Mouse (Mus musculus): ENCODE measurements around the gene Blm. TPM values are rescaled to one million over a fixed set of nuclear protein-coding genes. Genes with fewer than 3 reads are reported as not detected.
A peak's percentile ranks its signal among the peaks of the same experiment; 100 is the strongest.

The Blm gene
- polyA plus RNA-seq, 1 experiment from 2014 or later: 18.5 TPM

GRCm38 (mm10) chr7:80558101-80558500, 23.2 kb upstream of the Blm start:
- H3K4me1 ChIP-seq: peaks cover 10% of the 10 kb centered on the region; the same call in 1 of the 2 replicates
- no peak overlapping the region for H3K4me3 ChIP-seq (replicated peaks)
- no peak overlapping the region for H3K27ac ChIP-seq
- 51% methylated on average over 8 of the region's 8 CpGs for WGBS
- no peak overlapping the region for H3K9ac ChIP-seq
- no peaks in the 10 kb centered on the region for H3K9me3 ChIP-seq
- no peaks in the 10 kb centered on the region for H3K27me3 ChIP-seq (replicated peaks)
- ATAC-seq (ENCODE audit: insufficient read depth, low FRiP score, low read depth): no peak
- H3K36me3 ChIP-seq: no peaks in the 10 kb centered on the region
- no peak overlapping the region for H3K4me2 ChIP-seq

DNA sequence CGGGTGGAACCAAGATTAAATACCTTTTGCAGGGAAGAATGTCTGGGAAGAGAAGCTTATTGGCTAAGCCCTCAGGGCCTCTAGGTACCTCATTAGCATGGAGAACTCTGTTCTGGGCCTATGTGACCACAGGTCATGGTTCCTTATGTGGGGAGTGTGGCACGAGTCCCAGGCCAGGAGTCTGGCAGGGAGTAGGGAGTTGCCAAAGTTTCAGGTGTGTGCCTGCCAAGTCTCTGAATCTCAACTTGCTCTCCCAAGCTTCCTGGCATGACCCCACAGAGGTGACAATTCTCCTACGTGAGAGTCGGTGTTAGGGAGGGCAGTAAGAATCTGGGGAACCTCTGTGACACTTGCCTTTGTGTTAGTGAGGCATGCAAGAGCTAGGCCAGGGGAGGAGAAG, 22.2 kb upstream of the Blm start:
- H3K4me2 ChIP-seq: no peak overlapping the region
- H3K9ac ChIP-seq: no peak overlapping the region
- H3K27ac ChIP-seq: no peak overlapping the region
- H3K9me3 ChIP-seq: no peaks in the 10 kb centered on the region
- H3K36me3 ChIP-seq: no peaks in the 10 kb centered on the region
- H3K4me1 ChIP-seq: peaks cover 10% of the 10 kb centered on the region; the same call in 1 of the 2 replicates
- 86% methylated on average over 4 of the region's 4 CpGs for WGBS
- H3K27me3 ChIP-seq (replicated peaks): no peaks in the 10 kb centered on the region
- ATAC-seq (ENCODE audit: insufficient read depth, low FRiP score, low read depth): no peak
- no peak overlapping the region for H3K4me3 ChIP-seq (replicated peaks)

GRCm38 (mm10) chr7:80556166-80556565, 21.2 kb upstream of the Blm start:
- H3K36me3 ChIP-seq: no peaks in the 10 kb centered on the region
- ATAC-seq (ENCODE audit: insufficient read depth, low FRiP score, low read depth): 0 out of 2 replicates have a peak, but pooled peaks have one; percentile 21
- no peaks in the 10 kb centered on the region for H3K27me3 ChIP-seq (replicated peaks)
- H3K4me1 ChIP-seq: peaks cover 10% of the 10 kb centered on the region; the same call in 1 of the 2 replicates
- no peak overlapping the region for H3K4me2 ChIP-seq
- H3K9ac ChIP-seq: no peak overlapping the region
- no peak overlapping the region for H3K27ac ChIP-seq
- H3K9me3 ChIP-seq: no peaks in the 10 kb centered on the region
- 68% methylated on average over 3 of the region's 3 CpGs for WGBS
- H3K4me3 ChIP-seq (replicated peaks): no peak overlapping the region

DNA sequence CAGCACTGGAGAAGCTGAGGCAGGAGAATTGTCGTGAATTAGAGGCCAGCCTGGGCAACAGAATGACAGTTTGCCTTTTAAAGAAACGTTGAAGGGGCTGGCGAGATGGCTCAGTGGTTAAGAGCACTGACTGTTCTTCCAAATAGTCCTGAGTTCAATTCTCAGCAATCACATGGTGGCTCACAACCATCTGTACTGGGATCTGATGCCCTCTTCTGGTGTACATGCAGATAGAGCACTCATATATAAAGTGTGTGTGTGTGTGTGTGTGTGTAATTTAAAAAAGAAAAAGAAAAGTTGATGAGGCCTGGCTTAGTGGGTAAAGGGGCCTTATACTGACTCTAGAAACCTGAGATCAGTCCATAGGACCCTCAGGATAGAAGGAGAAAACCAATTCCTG, 20.2 kb upstream of the Blm start:
- no peak overlapping the region for H3K9ac ChIP-seq

DNA sequence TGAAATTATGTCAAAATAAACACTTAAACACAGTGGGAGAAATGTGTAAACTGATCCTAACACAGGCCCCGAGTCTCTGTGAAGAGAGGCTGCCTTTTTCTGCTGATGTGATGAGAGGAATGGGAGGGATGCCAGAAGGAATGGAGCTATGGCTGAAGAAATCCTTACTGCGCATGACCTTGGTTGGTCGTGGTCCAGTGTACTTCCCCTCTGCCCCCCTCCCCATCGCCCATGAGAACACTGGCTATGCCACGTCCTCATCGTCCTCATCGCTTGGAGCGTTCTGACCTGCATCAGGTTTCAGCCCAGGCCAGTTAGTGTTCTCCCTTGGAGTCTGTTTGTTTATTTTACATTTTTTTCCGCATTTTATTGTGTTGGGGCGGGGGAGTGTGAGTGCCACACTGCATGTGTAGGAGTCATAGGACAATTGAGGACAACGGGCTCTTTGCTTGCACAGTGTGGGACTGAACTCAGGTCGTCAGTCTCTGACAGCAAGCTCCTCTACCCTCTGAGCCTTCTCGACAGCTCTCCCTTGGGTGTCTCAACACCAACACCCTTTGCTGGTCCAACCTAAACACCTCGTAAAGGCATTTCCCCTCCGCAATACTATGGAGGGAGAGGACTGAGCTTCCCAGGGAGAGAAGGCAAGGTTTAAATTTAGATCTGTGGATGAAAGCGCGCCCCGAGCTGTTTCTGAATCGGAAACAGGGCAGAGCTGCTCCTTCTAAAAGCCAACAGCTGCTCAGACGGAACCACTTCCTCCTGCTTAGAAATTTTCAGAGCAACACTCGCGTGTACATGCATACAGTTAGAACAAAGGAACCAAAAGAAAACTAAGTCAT, 19.5 kb upstream of the Blm start:
- Histone ChIP-seq H3K9me3 (no peaks in the 10 kb centered on the region), H3K36me3 (no peaks in the 10 kb centered on the region), H3K27ac (peak overlapping the region; percentile 80), H3K27me3 (replicated peaks) (no peaks in the 10 kb centered on the region), H3K4me1 (peaks cover 10% of the 10 kb centered on the region; the same call in 1 of the 2 replicates), H3K9ac (no peak overlapping the region), H3K4me2 (no peak overlapping the region; the same call in 1 of the 2 replicates), H3K4me3 (replicated peaks) (no peak overlapping the region)
- ATAC-seq (ENCODE audit: insufficient read depth, low FRiP score, low read depth): no peak
- WGBS: 51% methylated on average over 22 of the region's 22 CpGs

More for the DNA sequence above, 20.2 kb upstream of the Blm start:
- H3K4me2 ChIP-seq: no peak overlapping the region
- no peaks in the 10 kb centered on the region for H3K27me3 ChIP-seq (replicated peaks)
- H3K4me1 ChIP-seq: peaks cover 10% of the 10 kb centered on the region; the same call in 1 of the 2 replicates
- H3K4me3 ChIP-seq (replicated peaks): no peak overlapping the region
- 76% methylated on average over 3 of the region's 3 CpGs for WGBS
- ATAC-seq (ENCODE audit: insufficient read depth, low FRiP score, low read depth): no peak
- H3K9me3 ChIP-seq: no peaks in the 10 kb centered on the region
- H3K27ac ChIP-seq: peak overlapping the region; percentile 80
- H3K36me3 ChIP-seq: no peaks in the 10 kb centered on the region

DNA sequence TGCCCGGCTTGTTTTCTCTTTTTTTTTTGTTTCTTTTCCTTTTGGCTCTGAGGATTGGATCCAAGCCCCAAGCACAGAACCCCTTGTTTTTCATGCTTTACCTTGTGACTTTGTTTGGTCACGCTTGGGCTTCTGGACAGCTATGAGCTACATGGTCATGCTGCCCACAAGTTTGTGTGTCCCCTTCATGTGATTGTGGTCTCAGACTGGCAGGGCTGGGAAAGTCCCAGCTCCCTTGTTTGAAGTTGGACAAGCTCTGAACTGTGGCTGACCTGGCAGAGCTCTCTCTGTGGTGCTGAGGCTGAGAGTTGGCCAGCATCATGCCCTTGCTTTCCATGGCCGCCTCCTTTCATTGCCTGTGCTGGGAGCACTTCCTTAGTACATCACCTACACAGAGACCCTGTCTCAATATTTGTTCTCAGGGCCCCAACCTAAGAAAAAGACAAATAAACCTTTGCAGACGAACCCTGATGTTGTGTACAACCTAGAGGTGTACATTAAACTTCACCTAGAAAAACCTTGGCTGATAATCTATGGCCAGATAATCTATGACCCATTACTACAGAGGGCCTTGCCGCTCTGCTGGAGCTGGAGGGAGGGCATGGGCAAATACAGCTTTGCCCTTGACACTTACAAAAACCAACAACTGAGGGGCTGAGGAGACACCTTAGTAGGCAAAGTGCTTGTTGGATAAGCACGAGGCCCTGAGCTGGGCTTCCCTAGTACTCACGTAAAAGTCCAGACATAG, 13.8 kb upstream of the Blm start:
- no peaks in the 10 kb centered on the region for H3K4me1 ChIP-seq
- H3K27me3 ChIP-seq (replicated peaks): no peaks in the 10 kb centered on the region
- 70% methylated on average over 7 of the region's 7 CpGs for WGBS
- H3K36me3 ChIP-seq: no peaks in the 10 kb centered on the region
- ATAC-seq (ENCODE audit: insufficient read depth, low FRiP score, low read depth): peak; percentile 66
- H3K9ac ChIP-seq: no peak overlapping the region
- H3K4me2 ChIP-seq: no peak overlapping the region
- no peak overlapping the region for H3K4me3 ChIP-seq (replicated peaks)
- H3K27ac ChIP-seq: no peak overlapping the region
- no peaks in the 10 kb centered on the region for H3K9me3 ChIP-seq

DNA sequence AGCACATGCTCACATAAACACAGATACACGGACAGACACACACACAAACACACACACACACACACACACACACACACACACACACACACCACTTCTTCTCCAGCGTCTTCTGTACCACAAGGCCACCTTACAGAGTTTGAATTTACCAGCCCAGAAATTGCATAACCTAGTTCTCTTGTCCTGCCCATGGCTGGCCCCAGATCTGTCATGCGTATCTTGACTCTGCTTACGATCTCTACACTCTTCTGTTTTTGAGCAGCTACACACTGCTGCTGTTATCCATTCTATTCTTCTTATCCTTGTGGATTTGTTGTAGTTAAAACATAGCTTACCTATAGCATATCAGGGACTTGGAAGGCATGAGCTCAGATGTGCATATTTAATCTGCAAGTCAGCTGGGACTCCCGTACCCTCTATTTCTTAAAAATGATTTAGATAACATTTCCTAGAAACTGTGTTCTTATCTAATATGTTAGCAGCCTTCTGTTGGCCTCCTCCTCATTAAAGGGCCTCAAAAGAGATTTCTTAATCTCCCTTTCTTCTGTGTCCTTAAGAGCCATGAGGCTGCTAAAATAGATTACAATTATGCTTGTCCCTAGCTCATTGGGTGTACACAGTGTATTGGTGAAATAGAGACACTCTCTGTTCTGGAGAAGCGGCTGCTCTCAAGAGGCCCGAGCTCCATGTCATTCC, 7.4 kb upstream of the Blm start:
- no peak overlapping the region for H3K4me3 ChIP-seq (replicated peaks)
- H3K9me3 ChIP-seq: no peaks in the 10 kb centered on the region
- H3K4me1 ChIP-seq: no peaks in the 10 kb centered on the region
- H3K36me3 ChIP-seq: no peaks in the 10 kb centered on the region
- no peak overlapping the region for H3K9ac ChIP-seq
- WGBS: 73% methylated on average over 7 of the region's 7 CpGs
- H3K4me2 ChIP-seq: no peak overlapping the region
- H3K27me3 ChIP-seq (replicated peaks): no peaks in the 10 kb centered on the region
- no peak overlapping the region for H3K27ac ChIP-seq
- ATAC-seq (ENCODE audit: insufficient read depth, low FRiP score, low read depth): peak; percentile 85

DNA sequence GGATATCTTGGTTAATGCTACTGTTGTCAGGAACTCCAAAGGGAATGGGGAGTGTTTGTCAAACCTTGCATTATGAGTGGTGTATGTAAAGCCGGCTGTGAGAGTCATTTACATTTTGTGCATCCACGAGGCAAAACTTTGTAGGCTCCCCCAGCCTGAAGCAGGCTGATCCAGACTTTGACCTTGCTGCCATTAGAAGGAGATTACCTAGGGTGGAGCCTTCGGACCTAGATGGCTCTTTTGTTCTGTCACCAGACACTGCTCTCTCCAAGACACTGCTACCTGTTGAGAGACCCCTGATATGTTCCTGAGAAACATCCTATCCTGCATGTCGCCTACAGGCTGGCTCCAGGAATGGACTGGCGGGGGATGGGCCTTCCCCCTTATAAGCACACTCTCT, 4.7 kb upstream of the Blm start:
- Histone ChIP-seq H3K27me3 (replicated peaks) (no peaks in the 10 kb centered on the region), H3K36me3 (no peaks in the 10 kb centered on the region), H3K4me3 (replicated peaks) (no peak overlapping the region), H3K27ac (no peak overlapping the region), H3K9ac (no peak overlapping the region), H3K4me1 (0 out of 2 replicates have a peak, but pooled peaks cover under 1% of the 10 kb centered on the region), H3K9me3 (no peaks in the 10 kb centered on the region), H3K4me2 (no peak overlapping the region)
- WGBS: 60% methylated on average over 5 of the region's 5 CpGs
- no peak for ATAC-seq (ENCODE audit: insufficient read depth, low FRiP score, low read depth)

GRCm38 (mm10) chr7:80534291-80535008, 469 bp downstream of the Blm start:
- Histone ChIP-seq H3K4me2 (peak overlapping the region; percentile 94), H3K4me1 (peaks cover 10% of the 10 kb centered on the region; the same call in 1 of the 2 replicates), H3K4me3 (replicated peaks) (peak overlapping the region; percentile 77), H3K27ac (peak overlapping the region; percentile 74), H3K9me3 (no peaks in the 10 kb centered on the region), H3K36me3 (no peaks in the 10 kb centered on the region), H3K27me3 (replicated peaks) (no peaks in the 10 kb centered on the region), H3K9ac (peak overlapping the region; percentile 71)
- 1% methylated on average over 32 of the region's 32 CpGs for WGBS
- peak; percentile 52 for ATAC-seq (ENCODE audit: insufficient read depth, low FRiP score, low read depth)

GRCm38 (mm10) chr7:80531087-80531486, 3.8 kb downstream of the Blm start:
- Histone ChIP-seq H3K4me1 (peaks cover 10% of the 10 kb centered on the region; the same call in 1 of the 2 replicates), H3K9ac (no peak overlapping the region), H3K4me3 (replicated peaks) (no peak overlapping the region), H3K36me3 (no peaks in the 10 kb centered on the region), H3K9me3 (no peaks in the 10 kb centered on the region), H3K27ac (no peak overlapping the region), H3K27me3 (replicated peaks) (no peaks in the 10 kb centered on the region), H3K4me2 (no peak overlapping the region)
- no peak for ATAC-seq (ENCODE audit: insufficient read depth, low FRiP score, low read depth)
- 83% methylated on average over 6 of the region's 6 CpGs for WGBS

DNA sequence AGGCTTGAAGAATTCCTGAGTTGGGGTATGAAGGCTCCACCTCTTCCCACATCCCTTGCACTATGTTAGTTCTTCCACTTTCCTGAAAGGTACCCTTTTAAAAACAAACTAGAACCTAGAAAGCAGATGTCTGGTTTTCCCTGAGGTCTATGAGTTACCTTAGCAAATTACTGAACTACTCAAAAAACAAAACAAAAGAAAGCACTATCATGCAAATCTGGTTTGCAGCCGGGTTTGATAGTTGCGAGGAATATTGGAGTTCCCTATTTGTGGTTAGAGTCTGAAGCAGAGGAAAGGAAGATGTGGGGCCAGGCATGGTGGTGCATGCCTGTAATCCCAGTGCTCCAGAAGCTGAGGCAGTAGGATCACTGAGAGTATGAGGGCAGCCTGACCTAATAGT, 4.3 kb downstream of the Blm start:
- H3K27ac ChIP-seq: no peak overlapping the region
- H3K27me3 ChIP-seq (replicated peaks): no peaks in the 10 kb centered on the region
- no peak overlapping the region for H3K4me2 ChIP-seq
- ATAC-seq (ENCODE audit: insufficient read depth, low FRiP score, low read depth): no peak
- WGBS: 89% methylated on average over 2 of the region's 2 CpGs
- H3K36me3 ChIP-seq: no peaks in the 10 kb centered on the region
- no peak overlapping the region for H3K9ac ChIP-seq
- no peaks in the 10 kb centered on the region for H3K9me3 ChIP-seq
- H3K4me3 ChIP-seq (replicated peaks): no peak overlapping the region
- H3K4me1 ChIP-seq: peaks cover 10% of the 10 kb centered on the region; the same call in 1 of the 2 replicates
